ENCODE assay signal across 19 mouse cellular contexts in the genomic region with DNA sequence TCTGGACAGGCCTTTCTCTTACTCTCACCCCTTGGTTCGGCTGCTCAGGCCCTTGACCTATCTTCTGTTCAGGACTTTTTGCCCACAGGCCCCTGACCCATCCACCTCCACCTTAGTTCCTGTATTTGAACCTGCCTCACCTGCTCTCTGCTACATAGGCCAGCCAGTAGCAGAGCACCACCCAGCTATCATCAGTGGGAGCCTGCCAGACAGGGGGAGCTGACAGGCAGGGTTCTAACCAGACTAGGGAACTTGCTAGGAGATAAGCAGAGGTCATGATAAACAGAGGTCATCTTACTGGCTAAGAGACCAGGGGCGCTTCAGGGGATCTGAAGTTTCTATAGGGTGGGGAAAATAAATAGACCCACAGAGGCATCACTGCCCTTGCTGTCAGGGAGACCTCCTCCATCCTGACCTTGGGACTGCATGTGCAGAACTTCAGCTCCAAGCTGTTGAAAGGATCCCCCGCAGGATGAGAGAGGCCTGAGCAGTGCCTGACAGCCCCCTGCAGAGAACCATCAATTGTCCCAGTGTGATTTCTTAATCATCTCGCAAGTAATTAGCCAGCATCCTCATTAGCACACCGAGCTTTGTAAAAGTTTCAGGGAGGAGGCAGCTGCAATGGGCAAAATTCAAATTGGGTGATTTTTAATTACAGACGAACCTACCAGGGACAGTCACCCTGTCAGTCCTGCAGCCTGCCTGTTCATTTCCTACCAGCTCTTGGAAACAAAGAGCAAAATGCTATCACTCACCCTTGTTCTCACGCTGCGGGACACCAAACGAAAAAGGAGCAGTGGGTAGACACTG.
A peak's percentile ranks its signal among the peaks of the same experiment; 100 is the strongest.
DNase-seq lines count a peak whose midpoint lies in the region; ATAC-seq and TF ChIP-seq lines count a peak whose summit lies in the region.
"Had no signal": no experiment of that assay in that cellular context is flagged by ENCODE, and none has a peak within 500 bp of the region (broad histone marks: within the 10 kb centered on the region; RNA-seq: fewer than 3 reads in every experiment).

No protein-coding gene starts in this region.

- no peak for TF ChIP-seq CTCF in testis, adult 2 months (IDR thresholded peaks at IDR 0.05; ENCODE audit: control insufficient read depth, insufficient read depth, insufficient replicate concordance, low read depth, low read length)

- DNase-seq in testis, postnatal 14 days (ENCODE audit: low spot score): no peak
- peak; percentile 79 for DNase-seq in forebrain, embryonic 14.5 days (ENCODE audit: low spot score)
- DNase-seq in thymus, adult 18-20 months: no peak
- DNase-seq in cerebellum, adult 9-11 months: no peak
- no peak for DNase-seq in cerebellum, adult 9-10 months
- DNase-seq: cerebellum, adult 11 months; gastrocnemius, postnatal 36 days; kidney, adult 18-20 months; kidney, postnatal 14 days; layer of hippocampus, adult 9-11 months; liver; lung, adult 18-20 months; lung, postnatal 4 days; right cerebral cortex, postnatal 14 days had no signal

- no peak overlapping the region for H3K9ac ChIP-seq in forebrain, embryonic 14.5 days (ENCODE audit: low read length)
- 0 out of 2 replicates have a peak overlapping the region, but pooled peaks have one; percentile 10 for H3K9ac ChIP-seq in midbrain, embryonic 13.5 days (replicated peaks)
- H3K9ac ChIP-seq: embryonic facial prominence, embryonic 12.5 days had no signal

- H3K4me1 ChIP-seq in testis, adult 2 months (ENCODE audit: control insufficient read depth, insufficient read depth, low read length): peaks cover 3% of the 10 kb centered on the region
- peaks cover 23% of the 10 kb centered on the region for H3K4me1 ChIP-seq in forebrain, embryonic 14.5 days (ENCODE audit: control insufficient read depth, insufficient read depth, low read length)
- peaks cover 28% of the 10 kb centered on the region for H3K4me1 ChIP-seq in midbrain, embryonic 13.5 days (replicated peaks)
- H3K4me1 ChIP-seq: embryonic facial prominence, embryonic 12.5 days had no signal

- no peak overlapping the region for H3K4me2 ChIP-seq in forebrain, embryonic 14.5 days (ENCODE audit: low read length)
- H3K4me2 ChIP-seq in midbrain, embryonic 13.5 days (replicated peaks): no peak overlapping the region
- H3K4me2 ChIP-seq: embryonic facial prominence, embryonic 12.5 days; heart, embryonic 11.5 days had no signal

- H3K9me3 ChIP-seq in forebrain, embryonic 14.5 days (replicated peaks; ENCODE audit: control insufficient read depth, low read length): no peaks in the 10 kb centered on the region
- no peaks in the 10 kb centered on the region for H3K9me3 ChIP-seq in midbrain, embryonic 13.5 days
- H3K9me3 ChIP-seq: embryonic facial prominence, embryonic 12.5 days had no signal

- 9% methylated on average over 9 of the region's 9 CpGs for WGBS in forebrain, embryonic 14.5 days
- 7% methylated on average over 9 of the region's 9 CpGs for WGBS in midbrain, embryonic 13.5 days

- peak; percentile 66 for ATAC-seq in forebrain, embryonic 14.5 days
- peak; percentile 59 for ATAC-seq in midbrain, embryonic 13.5 days
- ATAC-seq: CD4-positive, CD25-positive, alpha-beta regulatory T cell, adult 4 months had no signal

- H3K36me3 ChIP-seq in testis, adult 2 months (ENCODE audit: control insufficient read depth, insufficient read depth, low read length): no peaks in the 10 kb centered on the region
- H3K36me3 ChIP-seq in forebrain, embryonic 14.5 days (ENCODE audit: control insufficient read depth, insufficient read depth, low read length): no peaks in the 10 kb centered on the region
- no peaks in the 10 kb centered on the region for H3K36me3 ChIP-seq in midbrain, embryonic 13.5 days
- H3K36me3 ChIP-seq: embryonic facial prominence, embryonic 12.5 days had no signal

- no peak overlapping the region for H3K27ac ChIP-seq in testis, adult 2 months (ENCODE audit: control insufficient read depth, insufficient read depth, low read depth, low read length)
- H3K27ac ChIP-seq in forebrain, embryonic 14.5 days (ENCODE audit: low read depth, low read length): peak overlapping the region; percentile 49
- H3K27ac ChIP-seq in midbrain, embryonic 13.5 days: peak overlapping the region; percentile 48
- H3K27ac ChIP-seq: embryonic facial prominence, embryonic 12.5 days had no signal

- no peaks in the 10 kb centered on the region for H3K27me3 ChIP-seq in testis, adult 2 months (ENCODE audit: control insufficient read depth, insufficient read depth, low read length)
- H3K27me3 ChIP-seq in forebrain, embryonic 14.5 days (replicated peaks; ENCODE audit: control insufficient read depth, insufficient read depth, low read length): no peaks in the 10 kb centered on the region
- H3K27me3 ChIP-seq in midbrain, embryonic 13.5 days: no peaks in the 10 kb centered on the region
- H3K27me3 ChIP-seq: embryonic facial prominence, embryonic 12.5 days had no signal

- peak overlapping the region; percentile 82 for H3K4me3 ChIP-seq in testis, adult 2 months (ENCODE audit: control insufficient read depth, low read depth, low read length)
- H3K4me3 ChIP-seq in forebrain, embryonic 14.5 days (ENCODE audit: low read depth, low read length): no peak overlapping the region
- no peak overlapping the region for H3K4me3 ChIP-seq in midbrain, embryonic 13.5 days (replicated peaks)
- H3K4me3 ChIP-seq: embryonic facial prominence, embryonic 12.5 days had no signal

- TF ChIP-seq POLR2A in testis, adult 2 months (IDR thresholded peaks at IDR 0.05; ENCODE audit: control insufficient read depth, low read depth, low read length): no peak
